Mouse (Mus musculus): ENCODE measurements at regions not wholly inside any gene's neighbourhood (a gene's known extent, or its start where the extent isn't known, plus 50 kb on each side); places are given as distances from the start of the nearest gene placed in this dataset.

GRCm38 (mm10) chr8:126808496-126808895 lies 137.1 kb downstream of the Tomm20 start:
- TF ChIP-seq CTCF (conservative IDR thresholded peaks at IDR 0.05; ENCODE audit: insufficient read depth, insufficient read length, low read depth, low read length) (no peak), POLR2A (IDR thresholded peaks at IDR 0.05; ENCODE audit: low read depth, low read length) (no peak)

Measured in kidney, adult 2 months (tissue).